Mouse (Mus musculus): Measurements from ENCODE around the gene Lsm6.

Gene Lsm6

GRCm38 (mm10) chr8:78807283-78807682 is 13.7 kb downstream of the Lsm6 start:
- no peak for DNase-seq (ENCODE audit: low read depth, low spot score)

DNA sequence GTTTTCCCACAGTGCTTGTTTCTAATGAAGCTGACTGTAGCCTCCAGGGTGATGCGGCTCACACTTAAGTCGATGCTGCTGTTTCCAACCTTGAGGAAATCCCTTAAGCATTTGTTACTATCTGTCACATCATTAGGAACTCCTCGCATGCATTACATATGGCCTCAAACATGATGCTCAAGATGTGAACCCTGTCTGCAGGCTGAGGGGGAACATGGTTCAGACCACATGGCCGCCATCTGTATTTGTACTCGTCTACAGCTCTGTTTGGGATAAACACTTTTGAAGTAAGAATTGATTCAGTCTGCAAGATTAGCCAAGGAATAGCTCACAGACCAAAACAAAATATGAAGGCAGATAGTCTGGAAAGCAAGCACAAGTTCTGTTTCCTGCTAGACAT is 14.9 kb downstream of the Lsm6 start:
- DNase-seq (ENCODE audit: low read depth, low spot score) = no peak

DNA sequence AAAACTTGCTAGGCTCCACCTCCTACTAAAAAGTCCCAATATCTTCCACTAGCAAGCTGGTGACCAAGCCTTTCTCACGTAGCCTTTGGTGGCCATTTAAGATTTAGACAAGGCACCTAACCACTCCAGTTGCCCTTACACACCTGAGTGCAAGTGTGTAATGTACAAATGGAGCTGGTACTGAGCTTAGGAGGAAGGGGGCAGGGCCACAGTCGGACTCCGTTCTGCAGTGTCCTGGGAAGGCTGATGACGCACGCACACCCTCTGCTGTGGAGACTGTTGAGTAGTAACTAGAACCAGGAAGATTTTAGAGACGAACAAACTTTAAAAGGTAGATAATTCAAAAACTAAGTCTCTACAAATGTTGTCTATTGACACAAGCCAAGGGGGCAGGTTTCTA is 19.7 kb downstream of the Lsm6 start:
- no peak for DNase-seq (ENCODE audit: low read depth, low spot score)

- DNase-seq (ENCODE audit: low read depth, low spot score) = no peak
These were observed 22.3 kb downstream of the Lsm6 start for GRCm38 (mm10) chr8:78798671-78799070.

- no peak for DNase-seq (ENCODE audit: low read depth, low spot score)
These were observed 23.0 kb downstream of the Lsm6 start for GRCm38 (mm10) chr8:78797985-78798384.

DNA sequence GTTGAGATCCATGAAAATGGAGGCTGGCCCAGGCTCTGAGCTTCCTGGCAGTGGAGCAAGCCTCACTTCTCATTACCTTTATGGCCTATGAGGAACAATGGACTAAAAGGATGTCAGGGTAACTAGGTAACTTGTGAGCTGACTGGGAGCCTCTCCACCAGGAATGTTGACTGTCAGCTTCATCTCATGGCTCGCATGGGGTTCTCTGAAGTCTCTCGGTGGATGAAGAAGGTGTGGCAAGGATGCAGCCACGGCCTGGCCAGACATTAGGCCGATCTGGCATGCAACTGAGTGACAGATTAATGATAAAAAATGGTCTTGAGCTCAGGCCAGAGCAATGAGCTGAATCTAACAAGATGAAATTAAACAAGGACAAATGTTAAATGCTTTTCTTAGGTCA is 27.7 kb downstream of the Lsm6 start:
- DNase-seq (ENCODE audit: low read depth, low spot score) = no peak

DNA sequence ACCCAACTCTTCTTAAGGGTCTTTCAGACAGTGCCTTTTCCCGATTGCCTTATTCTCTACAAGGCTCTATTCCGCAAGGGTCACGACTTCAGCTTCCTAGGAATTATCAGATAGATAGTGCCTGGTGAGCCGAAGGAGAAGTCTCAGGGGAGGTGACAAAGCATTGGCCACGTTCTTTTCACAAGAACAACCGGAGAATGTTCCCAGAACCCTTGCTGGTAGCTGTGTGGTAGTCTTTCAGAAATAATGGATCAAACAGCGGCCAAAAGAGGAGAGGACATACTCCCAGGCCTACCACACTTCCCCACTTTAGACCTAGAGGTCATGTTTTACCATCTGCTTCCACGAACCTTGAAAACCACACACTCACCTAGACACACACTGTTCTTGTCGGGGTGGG is 44.1 kb downstream of the Lsm6 start:
- no peak for DNase-seq (ENCODE audit: low read depth, low spot score)

- DNase-seq (ENCODE audit: low read depth, low spot score) = no peak
These were observed 49.7 kb downstream of the Lsm6 start for GRCm38 (mm10) chr8:78771256-78771655.

DNA sequence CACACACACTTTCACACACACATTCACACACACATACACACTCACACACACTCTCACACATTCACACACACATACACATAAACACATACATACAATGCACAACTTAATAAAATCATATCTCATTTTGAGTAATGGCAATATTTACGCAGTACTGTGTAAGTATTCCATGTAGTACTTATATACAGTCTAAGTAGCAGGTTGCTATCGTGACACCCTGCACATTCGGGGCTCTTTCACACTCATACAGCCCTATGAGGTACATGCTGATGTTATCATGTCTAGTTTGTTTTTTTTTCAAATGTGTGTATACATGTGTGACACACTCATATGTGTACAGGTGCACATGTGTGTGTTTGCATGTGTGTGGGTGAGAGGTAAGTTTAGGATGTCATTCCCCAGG is 50.4 kb downstream of the Lsm6 start:
- DNase-seq (ENCODE audit: low read depth, low spot score) = no peak

DNA sequence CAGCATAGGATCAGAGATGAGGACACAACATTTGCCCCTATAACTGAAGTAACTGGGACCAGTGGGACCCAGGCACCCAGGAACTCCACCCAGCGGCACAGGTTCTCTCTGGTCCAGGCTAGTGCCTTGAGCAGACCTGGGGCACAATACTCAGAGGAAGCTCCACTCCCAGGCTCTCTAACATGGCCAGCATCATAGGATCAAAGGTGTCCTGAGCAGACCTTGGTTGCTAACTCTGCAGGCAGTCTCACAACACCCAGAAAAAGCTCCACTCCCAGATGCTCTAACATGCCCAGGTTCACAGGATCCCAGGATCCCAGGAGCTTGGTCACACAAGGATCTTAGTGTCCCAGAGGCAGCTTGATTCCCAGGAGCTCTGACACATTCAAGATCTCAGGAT is 55.4 kb downstream of the Lsm6 start:
- no peak for DNase-seq (ENCODE audit: low read depth, low spot score)

- DNase-seq (ENCODE audit: low read depth, low spot score) = no peak
These were observed 56.0 kb downstream of the Lsm6 start for GRCm38 (mm10) chr8:78764976-78765375.

DNA sequence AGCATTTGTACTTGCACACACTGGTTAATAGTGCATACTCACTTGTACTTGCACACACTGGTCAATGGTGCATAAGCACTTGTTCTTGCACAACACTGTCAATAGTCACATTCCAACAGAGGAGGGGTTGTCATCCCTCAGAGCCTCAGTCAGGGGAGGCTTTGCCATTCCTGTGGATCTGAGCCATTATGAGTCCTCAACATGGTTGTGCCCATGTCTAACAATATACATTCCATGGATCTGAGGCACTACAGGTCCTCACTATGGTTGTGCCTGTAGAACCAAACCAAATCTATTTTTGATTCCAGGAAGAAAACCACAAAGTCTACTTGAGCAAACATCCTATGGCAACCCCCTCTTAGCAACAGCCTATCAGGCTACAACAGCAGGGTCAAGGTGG is 61.8 kb downstream of the Lsm6 start:
- DNase-seq (ENCODE audit: low read depth, low spot score) = no peak

DNA sequence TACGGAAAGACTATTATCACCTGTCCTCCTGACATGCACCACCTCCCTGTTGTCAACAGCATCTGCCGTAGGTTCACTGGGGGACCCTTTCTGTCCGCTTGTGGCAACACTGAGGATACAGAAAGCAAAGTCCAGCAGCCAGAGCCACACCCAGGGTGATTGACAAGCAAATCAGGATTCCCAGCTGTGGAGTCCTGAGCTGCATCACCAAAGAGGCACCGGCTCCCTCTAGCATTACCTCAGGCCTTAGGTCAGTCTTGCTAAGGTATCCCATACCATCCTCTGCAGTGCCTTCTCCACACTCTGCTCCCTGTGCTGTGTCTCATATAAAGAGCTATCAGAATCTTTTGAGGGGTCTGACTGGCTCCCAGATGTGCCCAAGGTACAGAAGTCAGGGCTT is 66.0 kb downstream of the Lsm6 start:
- DNase-seq (ENCODE audit: low read depth, low spot score) = no peak

All from WW6 (cell line).